Mouse (Mus musculus): ENCODE data around the gene Tsnaxip1.

DNA sequence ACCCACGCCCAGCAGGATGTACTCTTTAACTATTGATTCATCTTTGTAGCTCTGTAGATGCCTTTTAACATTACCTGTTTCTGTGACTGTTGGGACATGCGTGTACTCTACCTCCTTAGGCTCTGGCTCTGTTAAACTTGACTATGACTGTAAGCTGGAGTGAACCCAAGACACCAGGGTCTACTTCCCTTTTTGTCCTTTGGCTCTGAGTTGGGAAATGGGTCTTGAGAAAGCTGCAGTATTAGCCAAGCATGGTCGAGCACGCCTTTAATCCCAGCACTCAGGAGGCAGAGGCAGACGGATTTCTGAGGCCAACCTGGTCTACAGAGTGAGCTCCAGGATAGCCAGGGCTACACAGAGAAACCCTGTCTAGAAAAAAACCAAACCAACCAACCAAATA is 31.0 kb downstream of the Tsnaxip1 start:
- TF ChIP-seq CTCF (IDR thresholded peaks at IDR 0.05; ENCODE audit: borderline replicate concordance, insufficient read depth, low read depth, low read length): no peak
- no peak for TF ChIP-seq POLR2A (IDR thresholded peaks at IDR 0.05; ENCODE audit: borderline replicate concordance, insufficient read depth, low read length)

Data from cerebellum, adult 2 months (tissue).